Mouse (Mus musculus): ENCODE data around the gene Tnrc18.

Gene Tnrc18

GRCm38 (mm10) chr5:142692971-142693737, 124.3 kb downstream of the Tnrc18 start:
- no peak for DNase-seq (ENCODE audit: low read depth, low spot score)

- DNase-seq (ENCODE audit: low read depth, low spot score) = no peak
Measured at GRCm38 (mm10) chr5:142692248-142692647, 125.2 kb downstream of the Tnrc18 start, which contains the start of gene Slc29a4. Gene Slc29a4 (plus strand): TSS chr5:142692512.

GRCm38 (mm10) chr5:142690343-142690742, 127.1 kb downstream of the Tnrc18 start:
- DNase-seq (ENCODE audit: low read depth, low spot score) = no peak

- no peak for DNase-seq (ENCODE audit: low read depth, low spot score)
Measured at GRCm38 (mm10) chr5:142688866-142689265, 128.6 kb downstream of the Tnrc18 start.

GRCm38 (mm10) chr5:142682529-142682928, 134.9 kb downstream of the Tnrc18 start:
- no peak for DNase-seq (ENCODE audit: low read depth, low spot score)

GRCm38 (mm10) chr5:142681911-142682310, 135.6 kb downstream of the Tnrc18 start:
- DNase-seq (ENCODE audit: low read depth, low spot score) = no peak

GRCm38 (mm10) chr5:142679065-142679464, 138.4 kb downstream of the Tnrc18 start:
- DNase-seq (ENCODE audit: low read depth, low spot score) = no peak

- no peak for DNase-seq (ENCODE audit: low read depth, low spot score)
Measured at GRCm38 (mm10) chr5:142678141-142678571, 139.3 kb downstream of the Tnrc18 start.

All from ZHBTc4 (cell line).